Mouse (Mus musculus): ENCODE measurements around the gene Myl4.
"Not testable (repeated sequence)": the region's sequence is repeated elsewhere in the genome, so short reads cannot be mapped to it uniquely, and the experiment has no call there.

Myl4 gene

GRCm38 (mm10) chr11:104570515-104570914, 20.1 kb downstream of the Myl4 start:
- intact Hi-C loops (cut with DNase I) = not testable (repeated sequence)

- intact Hi-C loops (cut with DNase I) = not testable (repeated sequence)
Measured at GRCm38 (mm10) chr11:104571373-104571772, 20.9 kb downstream of the Myl4 start.

GRCm38 (mm10) chr11:104572091-104572490, 21.6 kb downstream of the Myl4 start:
- intact Hi-C loops (cut with DNase I) = no loop called here

- intact Hi-C loops (cut with DNase I) = no loop called here
Measured at GRCm38 (mm10) chr11:104572566-104572965, 22.1 kb downstream of the Myl4 start.

GRCm38 (mm10) chr11:104576772-104577612, 26.5 kb downstream of the Myl4 start:
- intact Hi-C loops (cut with DNase I) = no loop called here

GRCm38 (mm10) chr11:104578074-104578473, 27.6 kb downstream of the Myl4 start:
- intact Hi-C loops (cut with DNase I) = no loop called here

GRCm38 (mm10) chr11:104579084-104579483, 28.6 kb downstream of the Myl4 start:
- intact Hi-C loops (cut with DNase I) = no loop called here

- intact Hi-C loops (cut with DNase I) = no loop called here
Measured at GRCm38 (mm10) chr11:104579575-104579974, 29.1 kb downstream of the Myl4 start.

GRCm38 (mm10) chr11:104580091-104580490, 29.6 kb downstream of the Myl4 start:
- intact Hi-C loops (cut with DNase I) = no loop called here

GRCm38 (mm10) chr11:104580606-104581005, 30.1 kb downstream of the Myl4 start:
- intact Hi-C loops (cut with DNase I) = no loop called here

GRCm38 (mm10) chr11:104581446-104582307, 31.2 kb downstream of the Myl4 start:
- intact Hi-C loops (cut with DNase I) = no loop called here

- intact Hi-C loops (cut with DNase I) = no loop called here
Measured at GRCm38 (mm10) chr11:104582308-104582606, 31.8 kb downstream of the Myl4 start.

- intact Hi-C loops (cut with DNase I) = no loop called here
Measured at GRCm38 (mm10) chr11:104582630-104583364, 32.3 kb downstream of the Myl4 start.

- intact Hi-C loops (cut with DNase I) = no loop called here
Measured at GRCm38 (mm10) chr11:104585495-104585894, 35.0 kb downstream of the Myl4 start.

- intact Hi-C loops (cut with DNase I) = no loop called here
Measured at GRCm38 (mm10) chr11:104587904-104588303, 37.4 kb downstream of the Myl4 start.

GRCm38 (mm10) chr11:104588513-104588912, 38.0 kb downstream of the Myl4 start:
- intact Hi-C loops (cut with DNase I) = no loop called here

- intact Hi-C loops (cut with DNase I) = no loop called here
Measured at GRCm38 (mm10) chr11:104589570-104589969, 39.1 kb downstream of the Myl4 start.

- intact Hi-C loops (cut with DNase I) = no loop called here
Measured at GRCm38 (mm10) chr11:104590148-104590547, 39.7 kb downstream of the Myl4 start.

GRCm38 (mm10) chr11:104592066-104592835, 41.8 kb downstream of the Myl4 start:
- intact Hi-C loops (cut with DNase I) = no loop called here

- intact Hi-C loops (cut with DNase I) = no loop called here
Measured at GRCm38 (mm10) chr11:104596365-104596764, 45.9 kb downstream of the Myl4 start.

Data from adrenal gland (tissue).